In the genomic region with DNA sequence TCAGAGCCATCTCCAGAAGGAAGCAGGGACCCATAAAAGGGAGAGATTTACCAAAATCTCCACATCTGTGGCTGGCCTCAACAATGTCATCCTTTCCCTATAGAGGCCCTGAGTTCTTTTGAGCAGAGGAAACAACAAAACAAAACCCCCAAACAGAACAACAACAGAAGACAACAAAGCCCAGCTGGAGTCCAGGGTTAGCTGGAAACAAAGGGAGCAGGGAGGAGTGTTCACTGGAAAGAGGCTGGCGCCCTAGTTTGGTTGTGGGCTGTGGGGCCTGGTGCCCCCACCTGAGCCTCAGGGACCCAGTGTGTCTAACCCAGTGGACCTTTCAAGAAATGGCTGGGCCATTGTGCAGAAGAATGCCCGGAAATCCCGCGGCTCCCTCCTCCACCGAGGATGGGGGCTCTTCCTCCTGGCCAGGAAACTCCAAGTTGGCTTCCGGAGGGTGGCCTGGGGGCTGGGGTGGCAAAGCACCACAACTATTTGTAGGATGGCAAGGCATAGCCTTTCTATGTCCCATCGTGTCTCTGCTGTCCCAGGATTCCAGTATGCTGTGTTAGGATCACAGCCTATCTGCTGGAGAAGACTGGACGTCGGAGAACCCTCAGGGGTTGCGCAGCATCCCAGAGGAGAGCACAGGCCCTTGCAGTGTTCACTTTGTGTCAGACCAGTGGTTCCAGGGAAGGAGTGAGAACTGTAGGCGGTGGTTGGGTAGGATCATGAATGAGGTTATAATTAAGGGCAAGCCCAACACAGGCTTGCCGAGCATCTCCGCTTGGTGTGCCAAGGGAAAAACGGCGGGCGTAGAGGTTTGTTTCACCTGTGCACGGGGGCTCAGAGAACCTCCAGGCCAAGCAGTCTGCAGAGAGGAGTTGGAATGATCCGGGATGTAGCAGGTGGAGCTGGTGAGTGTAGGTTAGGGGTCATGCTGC, we compare ENCODE assay signal across 8 mouse cellular contexts. TPM values are rescaled to one million over a fixed set of nuclear protein-coding genes. Genes with fewer than 3 reads are reported as not detected.
DNase-seq lines count a peak whose midpoint lies in the region; ATAC-seq and TF ChIP-seq lines count a peak whose summit lies in the region.

No protein-coding gene starts in this region.

- no peaks in the 10 kb centered on the region for H3K9me3 ChIP-seq in E14TG2a.4 (ENCODE audit: low read length)
- no peaks in the 10 kb centered on the region for H3K9me3 ChIP-seq in embryonic facial prominence, embryonic 13.5 days
- no peaks in the 10 kb centered on the region for H3K9me3 ChIP-seq in hindbrain, embryonic 11.5 days (ENCODE audit: control insufficient read depth, low read length)
- H3K9me3 ChIP-seq in liver, embryonic 13.5 days (replicated peaks) = no peaks in the 10 kb centered on the region

- H3K27ac ChIP-seq in embryonic facial prominence, embryonic 13.5 days = 0 out of 2 replicates have a peak overlapping the region, but pooled peaks have one; percentile 7
- no peak overlapping the region for H3K27ac ChIP-seq in hindbrain, embryonic 11.5 days (ENCODE audit: low read depth, low read length)
- H3K27ac ChIP-seq in liver, embryonic 13.5 days = no peak overlapping the region
- H3K27ac ChIP-seq in olfactory bulb, adult 2 months (ENCODE audit: insufficient read depth, low read depth, low read length) = no peak overlapping the region

- no peak overlapping the region for H3K9ac ChIP-seq in embryonic facial prominence, embryonic 13.5 days
- H3K9ac ChIP-seq in hindbrain, embryonic 11.5 days (ENCODE audit: low read depth, low read length) = no peak overlapping the region
- H3K9ac ChIP-seq in liver, embryonic 13.5 days = no peak overlapping the region

- TF ChIP-seq POLR2A in olfactory bulb, adult 2 months (IDR thresholded peaks at IDR 0.05; ENCODE audit: insufficient read depth, low read depth, low read length) = no peak

- TF ChIP-seq CTCF in E14TG2a.4 (conservative IDR thresholded peaks at IDR 0.05; ENCODE audit: low read length) = no peak
- no peak for TF ChIP-seq CTCF in olfactory bulb, adult 2 months (IDR thresholded peaks at IDR 0.05; ENCODE audit: insufficient read depth, low read depth, low read length)

- H3K4me1 ChIP-seq in E14TG2a.4 (replicated peaks; ENCODE audit: low read depth, low read length) = peaks cover 54% of the 10 kb centered on the region
- peaks cover 14% of the 10 kb centered on the region for H3K4me1 ChIP-seq in embryonic facial prominence, embryonic 13.5 days
- H3K4me1 ChIP-seq in hindbrain, embryonic 11.5 days (replicated peaks; ENCODE audit: control insufficient read depth, insufficient read depth, low read length) = peaks cover 5% of the 10 kb centered on the region; the same call in 1 of the 2 replicates
- H3K4me1 ChIP-seq in liver, embryonic 13.5 days (replicated peaks) = no peaks in the 10 kb centered on the region
- H3K4me1 ChIP-seq in olfactory bulb, adult 2 months (ENCODE audit: control insufficient read depth, insufficient read depth, low read length) = peaks cover 13% of the 10 kb centered on the region; the same call in 1 of the 2 replicates

- peak overlapping the region; percentile 79 for H3K4me3 ChIP-seq in E14TG2a.4 (replicated peaks; ENCODE audit: low read length)
- H3K4me3 ChIP-seq in embryonic facial prominence, embryonic 13.5 days = peak overlapping the region; percentile 46; the same call in 1 of the 2 replicates
- H3K4me3 ChIP-seq in hindbrain, embryonic 11.5 days (ENCODE audit: low read depth, low read length) = no peak overlapping the region
- 0 out of 2 replicates have a peak overlapping the region, but pooled peaks have one; percentile 3 for H3K4me3 ChIP-seq in liver, embryonic 13.5 days (replicated peaks)
- H3K4me3 ChIP-seq in olfactory bulb, adult 2 months (ENCODE audit: insufficient read depth, low read depth, low read length) = peak overlapping the region; percentile 11

- DNase-seq in hindbrain, embryonic 11.5 days (ENCODE audit: low spot score) = peak; percentile 18
- no peak for DNase-seq in liver, embryonic 13.5 days
- no peak for DNase-seq in urinary bladder, adult 18-20 months (ENCODE audit: low spot score in 2 of 2)
- DNase-seq in testis, postnatal 14 days (ENCODE audit: low spot score) = no peak
- no peak for DNase-seq in spleen, adult 12 weeks (ENCODE audit: low spot score)

- H3K36me3 ChIP-seq in E14TG2a.4 (ENCODE audit: insufficient read depth, low read length) = peaks cover 25% of the 10 kb centered on the region
- H3K36me3 ChIP-seq in embryonic facial prominence, embryonic 13.5 days = peaks cover 8% of the 10 kb centered on the region
- H3K36me3 ChIP-seq in hindbrain, embryonic 11.5 days (ENCODE audit: control insufficient read depth, insufficient read depth, low read length) = no peaks in the 10 kb centered on the region
- H3K36me3 ChIP-seq in liver, embryonic 13.5 days = peaks cover 10% of the 10 kb centered on the region; the same call in 1 of the 2 replicates

- WGBS in embryonic facial prominence, embryonic 13.5 days = 26% methylated on average over 18 of the region's 18 CpGs
- WGBS in hindbrain, embryonic 11.5 days = 18% methylated on average over 18 of the region's 18 CpGs
- WGBS in liver, embryonic 13.5 days (ENCODE audit: insufficient replicate concordance) = 20% methylated on average over 18 of the region's 18 CpGs
- 53% methylated on average over 18 of the region's 18 CpGs for WGBS in olfactory bulb, adult 2 months

- no peak for ATAC-seq in embryonic facial prominence, embryonic 13.5 days (ENCODE audit: insufficient number of reproducible peaks, insufficient read depth, low FRiP score, low TSS enrichment, low read depth)
- ATAC-seq in hindbrain, embryonic 11.5 days (ENCODE audit: low FRiP score) = peak; percentile 27; the same call in 1 of the 2 replicates
- no peak for ATAC-seq in liver, embryonic 13.5 days (ENCODE audit: low read depth)

- peak overlapping the region; percentile 71 for H3K4me2 ChIP-seq in embryonic facial prominence, embryonic 13.5 days
- no peak overlapping the region for H3K4me2 ChIP-seq in hindbrain, embryonic 11.5 days (replicated peaks; ENCODE audit: low read depth, low read length)
- peak overlapping the region; percentile 49; the same call in 1 of the 2 replicates for H3K4me2 ChIP-seq in liver, embryonic 13.5 days

- H3K27me3 ChIP-seq in E14TG2a.4 (ENCODE audit: insufficient read depth, low read length) = peaks cover 42% of the 10 kb centered on the region
- peaks cover 66% of the 10 kb centered on the region for H3K27me3 ChIP-seq in embryonic facial prominence, embryonic 13.5 days
- peaks cover 40% of the 10 kb centered on the region for H3K27me3 ChIP-seq in hindbrain, embryonic 11.5 days (ENCODE audit: control insufficient read depth, insufficient read depth, low read length)
- peaks cover 65% of the 10 kb centered on the region for H3K27me3 ChIP-seq in liver, embryonic 13.5 days

RNA-seq across cellular contexts. Expression of a gene that starts 0.8 kb away (rescaled TPM):
- polyA plus RNA-seq in embryonic facial prominence, embryonic 13.5 days (2015; fragmentation: Nextera tagmentation; extraction: Ambion mirVana) = 27.8 and 29.6 TPM in 2 replicates
- 25.2 and 31.3 TPM in 2 replicates for polyA plus RNA-seq in hindbrain, embryonic 11.5 days (2014; fragmentation: Nextera tagmentation; extraction: Ambion mirVana)
- polyA plus RNA-seq in liver, embryonic 13.5 days (2015; fragmentation: Nextera tagmentation; extraction: Ambion mirVana) = 7.8 and 8.3 TPM in 2 replicates
- not detected in 2 replicates for polyA plus RNA-seq in olfactory bulb, adult 2 months (2012; ENCODE audit: insufficient read depth, insufficient read length, low replicate concordance, missing spikeins)

RNA-seq across cellular contexts. Expression of a gene that starts 35.7 kb away (rescaled TPM):
- polyA plus RNA-seq in embryonic facial prominence, embryonic 13.5 days (2015; fragmentation: Nextera tagmentation; extraction: Ambion mirVana) = 116 and 119 TPM in 2 replicates
- polyA plus RNA-seq in hindbrain, embryonic 11.5 days (2014; fragmentation: Nextera tagmentation; extraction: Ambion mirVana) = 89.0 and 96.1 TPM in 2 replicates
- polyA plus RNA-seq in liver, embryonic 13.5 days (2015; fragmentation: Nextera tagmentation; extraction: Ambion mirVana) = 47.0 and 53.3 TPM in 2 replicates
- 154 TPM in 1 of 2 replicates, not detected in the other for polyA plus RNA-seq in olfactory bulb, adult 2 months (2012; ENCODE audit: insufficient read depth, insufficient read length, low replicate concordance, missing spikeins)

RNA-seq across cellular contexts. Expression of a gene that starts 35.9 kb away (rescaled TPM):
- polyA plus RNA-seq in embryonic facial prominence, embryonic 13.5 days (2015; fragmentation: Nextera tagmentation; extraction: Ambion mirVana) = 47.5 and 47.8 TPM in 2 replicates
- polyA plus RNA-seq in hindbrain, embryonic 11.5 days (2014; fragmentation: Nextera tagmentation; extraction: Ambion mirVana) = 50.8 and 54.8 TPM in 2 replicates
- 46.2 and 51.5 TPM in 2 replicates for polyA plus RNA-seq in liver, embryonic 13.5 days (2015; fragmentation: Nextera tagmentation; extraction: Ambion mirVana)
- not detected in 2 replicates for polyA plus RNA-seq in olfactory bulb, adult 2 months (2012; ENCODE audit: insufficient read depth, insufficient read length, low replicate concordance, missing spikeins)

Comparison
In these comparisons a context has a peak if more than half of its experiments do, and no peak if none do; other contexts are left out.
1. RNA of a gene that starts 35.9 kb away (polyA plus RNA-seq): 50.8 to 54.8 TPM in hindbrain, embryonic 11.5 days, 47.5 to 47.8 TPM in embryonic facial prominence, embryonic 13.5 days and 46.2 to 51.5 TPM in liver, embryonic 13.5 days; not detected in olfactory bulb, adult 2 months; every median in the first group is over 10 times any median in the second.